In genomic region chr11:57800971-57801765, GRCm38 (mm10) we compare ENCODE assay signal across 8 mouse cellular contexts. TPM values are rescaled to one million over a fixed set of nuclear protein-coding genes. Genes with fewer than 3 reads are reported as not detected.
DNase-seq lines count a peak whose midpoint lies in the region; ATAC-seq and TF ChIP-seq lines count a peak whose summit lies in the region.

Sap30l (plus strand) TSS chr11:57801637.

- peaks cover 29% of the 10 kb centered on the region for H3K4me1 ChIP-seq in forebrain, embryonic 15.5 days
- H3K4me1 ChIP-seq in lung, adult 2 months (ENCODE audit: control insufficient read depth, insufficient read depth, low read length): peaks cover 17% of the 10 kb centered on the region

- peak within 1 kb of the TSS; percentile 86 for H3K4me2 ChIP-seq in forebrain, embryonic 15.5 days (replicated peaks)

- peak within 1 kb of the TSS; percentile 51 for H3K27ac ChIP-seq in forebrain, embryonic 15.5 days (replicated peaks)

- H3K36me3 ChIP-seq in forebrain, embryonic 15.5 days: no peaks in the 10 kb centered on the region

- H3K9me3 ChIP-seq in forebrain, embryonic 15.5 days: no peaks in the 10 kb centered on the region

- intact Hi-C loops in heart, postnatal 25 days (cut with DNase I): no loop called here

- peak within 1 kb of the TSS; percentile 80 for H3K9ac ChIP-seq in forebrain, embryonic 15.5 days (replicated peaks)

- no peak for TF ChIP-seq CTCF in lung, adult 2 months (IDR thresholded peaks at IDR 0.05; ENCODE audit: insufficient read depth, low read length)

- TF ChIP-seq POLR2A in lung, adult 2 months (IDR thresholded peaks at IDR 0.05; ENCODE audit: borderline replicate concordance, extremely low read depth, low read depth, low read length): peak; percentile 72; the same call in 1 of the 2 replicates

- WGBS in forebrain, embryonic 15.5 days: under 1% methylated on average over 66 of the region's 66 CpGs
- WGBS in lung, adult 2 months: under 1% methylated on average over 66 of the region's 66 CpGs

- peak within 1 kb of the TSS; percentile 91 for H3K4me3 ChIP-seq in forebrain, embryonic 15.5 days
- H3K4me3 ChIP-seq in lung, adult 2 months (replicated peaks; ENCODE audit: extremely low read depth, low read depth, low read length): peak within 1 kb of the TSS; percentile 99

- peak; percentile 98 for ATAC-seq in forebrain, embryonic 15.5 days (replicated peaks)
- peak; percentile 100 for ATAC-seq in neutrophil, adult 5-6 weeks (ENCODE audit: extremely low read depth, insufficient number of reproducible peaks, low FRiP score, poor library complexity, severe bottlenecking)

- DNase-seq in ES-CJ7 (ENCODE audit: low read depth, low spot score): peak; percentile 94
- peak; percentile 96 for DNase-seq in cerebellum, adult 11 months
- peak; percentile 97 for DNase-seq in heart, postnatal 25 days (ENCODE audit: low spot score)
- peak; percentile 93 to 99 for DNase-seq in layer of hippocampus, adult 18-20 months (ENCODE audit: low spot score in 2 of 2)
- peak; percentile 98 for DNase-seq in lung, adult 2 months
- DNase-seq in thymus, adult 18-20 months: peak; percentile 93 to 96

- H3K27me3 ChIP-seq in forebrain, embryonic 15.5 days: no peaks in the 10 kb centered on the region

RNA-seq across cellular contexts. Expression of gene Sap30l, which starts in this region (rescaled TPM):
- polyA plus RNA-seq in forebrain, embryonic 15.5 days (2015; fragmentation: Nextera tagmentation; extraction: Ambion mirVana): 10.3 and 11.8 TPM in 2 replicates
- 10 to 100 TPM; 37.2 to 40.7 TPM for total RNA-seq in heart, postnatal 25 days (2021)
- 10 to 100 TPM; 58.2 to 59.0 TPM for total RNA-seq in layer of hippocampus, adult 18-20 months (2021)
- 24.7 and 37.0 TPM in 2 replicates for polyA plus RNA-seq in lung, adult 2 months (2012; rRNA removed)
- 30.8 and 39.9 TPM in 2 replicates for total RNA-seq in neutrophil, adult 5-6 weeks (2017)

Comparison
In these comparisons a context has a peak if more than half of its experiments do, and no peak if none do; other contexts are left out.
1. Peak in every context shown above with its lines: DNase-seq, ATAC-seq, H3K4me3 ChIP-seq and H3K27ac ChIP-seq.